Mouse (Mus musculus): ENCODE results near the gene Hs3st2. TPM values are rescaled to one million over a fixed set of nuclear protein-coding genes. Genes with fewer than 3 reads are reported as not detected.

Gene Hs3st2
- polyA plus RNA-seq, 1 experiment: not detected

DNA sequence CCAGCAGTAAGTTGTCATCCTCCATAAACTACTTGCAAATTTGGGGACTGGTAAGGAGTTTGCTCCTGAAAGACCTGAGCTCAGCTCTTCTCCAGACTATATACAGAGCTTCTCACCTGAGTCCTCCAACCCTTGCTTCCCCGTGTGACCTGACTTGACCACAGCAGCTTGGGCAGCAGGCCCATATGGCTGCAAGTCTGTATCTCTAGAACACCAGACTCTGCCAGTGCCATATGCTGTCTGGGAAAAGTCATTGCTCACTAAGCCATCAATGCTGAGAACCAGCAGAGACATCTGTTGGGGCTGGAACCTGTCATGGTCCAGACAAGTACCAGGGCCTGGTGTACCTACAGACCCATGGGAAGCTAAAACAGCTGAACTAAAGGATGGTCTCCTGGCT, 73.5 kb downstream of the Hs3st2 start:
- Histone ChIP-seq H3K27ac (ENCODE audit: control insufficient read depth, insufficient read depth, low read depth, low read length, poor library complexity) (no peak overlapping the region), H3K4me1 (ENCODE audit: control insufficient read depth, insufficient read depth, low read length) (no peaks in the 10 kb centered on the region), H3K4me3 (replicated peaks; ENCODE audit: control insufficient read depth, low read depth, low read length) (no peak overlapping the region)
- TF ChIP-seq POLR2A (IDR thresholded peaks at IDR 0.05; ENCODE audit: borderline replicate concordance, control insufficient read depth, low read depth, low read length) (no peak), CTCF (IDR thresholded peaks at IDR 0.05; ENCODE audit: control insufficient read depth, insufficient read depth, low read length) (no peak)
- 68% methylated on average over 1 of the region's 1 CpGs for WGBS

DNA sequence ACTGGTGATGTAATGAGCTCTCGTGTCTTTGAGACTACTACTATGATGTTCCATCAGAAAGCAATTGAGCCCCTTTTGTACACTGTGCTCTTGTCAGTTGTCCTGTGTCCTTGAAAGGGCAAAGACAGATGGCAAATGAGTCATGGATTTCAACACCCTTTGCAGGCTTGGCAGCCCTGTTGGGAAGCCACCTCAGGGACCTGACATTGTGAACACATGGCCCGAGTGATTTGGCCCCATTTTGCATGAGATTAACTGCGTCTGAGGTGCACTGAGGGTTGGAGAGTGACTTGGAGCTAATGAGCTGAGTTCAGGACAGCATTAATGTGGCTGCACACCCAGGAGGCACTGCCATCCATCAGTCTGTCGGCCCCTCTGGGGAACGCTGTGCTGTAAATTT, 74.7 kb downstream of the Hs3st2 start:
- WGBS: 75% methylated on average over 5 of the region's 5 CpGs
- Histone ChIP-seq H3K27ac (ENCODE audit: control insufficient read depth, insufficient read depth, low read depth, low read length, poor library complexity) (no peak overlapping the region), H3K4me3 (replicated peaks; ENCODE audit: control insufficient read depth, low read depth, low read length) (no peak overlapping the region), H3K4me1 (ENCODE audit: control insufficient read depth, insufficient read depth, low read length) (no peaks in the 10 kb centered on the region)
- TF ChIP-seq POLR2A (IDR thresholded peaks at IDR 0.05; ENCODE audit: borderline replicate concordance, control insufficient read depth, low read depth, low read length) (no peak), CTCF (IDR thresholded peaks at IDR 0.05; ENCODE audit: control insufficient read depth, insufficient read depth, low read length) (no peak)

DNA sequence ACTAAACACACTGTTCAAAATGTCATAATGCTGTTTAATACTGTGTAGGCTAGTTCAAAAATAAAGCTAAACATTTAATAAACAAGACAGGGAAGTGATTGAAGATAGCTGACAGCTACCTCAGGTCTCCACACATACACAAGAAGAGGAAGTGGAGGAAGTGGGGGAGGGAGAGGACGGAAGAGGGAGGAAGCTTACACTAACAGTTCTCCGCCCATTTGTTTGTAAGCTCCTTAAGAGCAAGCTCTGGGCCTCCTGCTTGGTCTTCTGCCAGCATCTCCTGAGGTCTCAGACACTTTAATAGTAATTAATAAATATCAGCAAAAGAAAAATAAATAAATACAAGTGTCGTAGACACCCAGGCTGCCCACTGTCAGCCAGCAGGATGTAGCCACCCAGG, 77.8 kb downstream of the Hs3st2 start:
- 15% methylated on average over 3 of the region's 3 CpGs for WGBS

DNA sequence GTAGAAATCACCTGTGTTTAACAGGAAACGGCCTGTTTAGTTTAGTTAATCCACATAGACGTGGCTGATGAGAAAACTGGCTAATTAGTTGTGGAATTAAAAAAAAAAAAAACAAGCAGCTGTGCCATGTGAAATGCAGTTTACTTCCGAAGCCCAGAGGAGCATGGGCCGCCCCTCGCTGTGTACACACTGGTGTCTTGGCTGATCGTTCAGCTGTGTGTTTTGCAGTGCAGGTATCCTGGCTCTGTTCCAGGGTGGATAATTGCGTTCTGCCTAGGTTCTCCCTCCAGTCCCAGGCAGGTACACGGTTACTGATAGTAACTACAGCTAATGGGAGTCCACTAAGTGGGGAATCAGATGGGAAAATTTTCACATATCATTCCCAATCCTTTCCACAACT, 86.6 kb downstream of the Hs3st2 start:
- TF ChIP-seq CTCF (IDR thresholded peaks at IDR 0.05; ENCODE audit: control insufficient read depth, insufficient read depth, low read length): no peak
- TF ChIP-seq POLR2A (IDR thresholded peaks at IDR 0.05; ENCODE audit: borderline replicate concordance, control insufficient read depth, low read depth, low read length): no peak
- 65% methylated on average over 8 of the region's 8 CpGs for WGBS
- H3K4me3 ChIP-seq (replicated peaks; ENCODE audit: control insufficient read depth, low read depth, low read length): no peak overlapping the region
- peaks cover 1% of the 10 kb centered on the region; the same call in 1 of the 2 replicates for H3K4me1 ChIP-seq (ENCODE audit: control insufficient read depth, insufficient read depth, low read length)
- no peak overlapping the region for H3K27ac ChIP-seq (ENCODE audit: control insufficient read depth, insufficient read depth, low read depth, low read length, poor library complexity)

More for the DNA sequence above, 77.8 kb downstream of the Hs3st2 start:
- Histone ChIP-seq H3K4me1 (ENCODE audit: control insufficient read depth, insufficient read depth, low read length) (no peaks in the 10 kb centered on the region), H3K4me3 (replicated peaks; ENCODE audit: control insufficient read depth, low read depth, low read length) (no peak overlapping the region), H3K27ac (ENCODE audit: control insufficient read depth, insufficient read depth, low read depth, low read length, poor library complexity) (no peak overlapping the region)
- TF ChIP-seq POLR2A (IDR thresholded peaks at IDR 0.05; ENCODE audit: borderline replicate concordance, control insufficient read depth, low read depth, low read length): no peak
- no peak for TF ChIP-seq CTCF (IDR thresholded peaks at IDR 0.05; ENCODE audit: control insufficient read depth, insufficient read depth, low read length)

DNA sequence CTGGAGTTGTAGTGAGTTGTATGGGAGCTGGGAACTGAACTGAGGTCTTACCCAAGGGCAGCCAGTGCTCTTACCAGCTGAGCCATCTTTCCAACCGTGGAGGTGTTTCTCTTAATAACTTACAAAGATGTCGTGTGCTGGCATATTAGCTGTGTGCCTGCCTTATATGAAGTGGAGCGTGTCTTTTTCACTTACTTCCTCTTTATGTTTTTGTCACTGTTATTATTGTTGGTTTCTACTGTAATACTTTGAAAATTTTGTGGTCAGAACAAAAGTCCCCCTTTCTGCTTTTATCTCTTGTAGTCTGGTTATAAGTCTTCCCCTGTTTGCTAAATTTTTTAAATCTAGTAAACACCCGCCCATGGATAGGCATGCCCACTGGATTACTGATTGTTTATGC, 88.4 kb downstream of the Hs3st2 start:
- H3K27ac ChIP-seq (ENCODE audit: control insufficient read depth, insufficient read depth, low read depth, low read length, poor library complexity): peak overlapping the region; percentile 48; the same call in 1 of the 2 replicates
- no peak for TF ChIP-seq POLR2A (IDR thresholded peaks at IDR 0.05; ENCODE audit: borderline replicate concordance, control insufficient read depth, low read depth, low read length)
- TF ChIP-seq CTCF (IDR thresholded peaks at IDR 0.05; ENCODE audit: control insufficient read depth, insufficient read depth, low read length): no peak

DNA sequence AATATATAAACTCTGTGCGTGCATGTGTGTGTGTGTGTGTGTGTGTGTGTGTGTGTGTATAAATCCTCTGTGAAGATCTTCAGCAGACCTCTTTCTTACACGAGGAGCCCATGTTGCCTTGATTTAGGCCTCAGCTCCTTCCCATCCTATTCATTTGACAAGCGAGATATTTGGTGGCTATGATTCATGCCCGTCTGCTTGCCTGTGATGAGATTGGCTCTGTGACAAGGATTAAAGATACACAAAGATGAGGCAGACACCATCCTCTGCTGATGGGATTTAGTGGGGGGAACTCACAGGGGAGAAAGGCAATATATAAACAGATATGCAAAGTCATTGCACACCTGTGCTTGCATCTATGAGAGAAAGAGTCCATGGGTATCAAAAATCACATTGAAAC, 92.9 kb downstream of the Hs3st2 start:
- peaks cover 1% of the 10 kb centered on the region; the same call in 1 of the 2 replicates for H3K4me1 ChIP-seq (ENCODE audit: control insufficient read depth, insufficient read depth, low read length)
- no peak overlapping the region for H3K27ac ChIP-seq (ENCODE audit: control insufficient read depth, insufficient read depth, low read depth, low read length, poor library complexity)
- TF ChIP-seq POLR2A (IDR thresholded peaks at IDR 0.05; ENCODE audit: borderline replicate concordance, control insufficient read depth, low read depth, low read length) (no peak), CTCF (IDR thresholded peaks at IDR 0.05; ENCODE audit: control insufficient read depth, insufficient read depth, low read length) (no peak)
- WGBS: 68% methylated on average over 4 of the region's 4 CpGs
- H3K4me3 ChIP-seq (replicated peaks; ENCODE audit: control insufficient read depth, low read depth, low read length): no peak overlapping the region

More for the DNA sequence above, 88.4 kb downstream of the Hs3st2 start:
- peaks cover 1% of the 10 kb centered on the region; the same call in 1 of the 2 replicates for H3K4me1 ChIP-seq (ENCODE audit: control insufficient read depth, insufficient read depth, low read length)
- H3K4me3 ChIP-seq (replicated peaks; ENCODE audit: control insufficient read depth, low read depth, low read length): no peak overlapping the region
- WGBS: 58% methylated on average over 4 of the region's 4 CpGs

DNA sequence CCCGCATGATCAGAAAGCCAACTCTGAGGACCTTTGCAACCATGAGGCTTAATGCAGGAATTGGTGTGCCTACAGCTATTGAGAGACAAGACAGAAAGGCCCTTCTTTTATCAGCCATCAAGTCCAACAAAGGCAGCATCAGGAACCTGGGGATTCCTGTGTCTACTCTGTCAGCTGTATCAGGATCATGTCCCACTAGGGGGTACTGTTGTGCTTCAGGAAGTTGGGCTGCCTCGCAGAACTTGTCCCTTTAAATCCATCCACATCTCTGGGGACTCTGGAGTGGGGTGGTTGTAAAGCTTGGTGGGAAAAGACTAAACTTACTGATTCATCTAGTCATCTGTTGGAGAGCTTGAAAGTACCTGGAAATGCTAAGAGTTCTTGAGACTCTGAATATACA, 93.6 kb downstream of the Hs3st2 start:
- TF ChIP-seq POLR2A (IDR thresholded peaks at IDR 0.05; ENCODE audit: borderline replicate concordance, control insufficient read depth, low read depth, low read length) (no peak), CTCF (IDR thresholded peaks at IDR 0.05; ENCODE audit: control insufficient read depth, insufficient read depth, low read length) (0 out of 2 replicates have a peak, but pooled peaks have one; percentile 5)

DNA sequence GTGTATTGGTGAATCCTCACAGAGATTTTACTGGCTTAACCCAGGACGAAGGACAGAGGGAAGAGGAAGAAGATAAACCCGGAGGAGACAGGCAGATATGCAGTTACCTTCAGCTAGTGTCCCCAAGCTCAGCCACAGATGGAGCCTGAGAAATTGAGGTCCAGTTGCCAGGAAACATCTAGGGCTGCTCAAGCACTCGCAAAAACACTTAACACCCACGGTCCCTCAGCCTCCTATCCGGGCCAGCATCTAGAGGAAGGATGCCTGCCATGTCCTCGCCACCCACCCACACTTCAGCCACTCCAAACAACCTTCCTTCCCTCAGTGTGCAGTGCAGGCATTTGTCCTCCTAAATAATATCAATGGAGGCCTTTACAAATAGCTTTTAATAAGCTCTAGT, 95.6 kb downstream of the Hs3st2 start:
- no peak for TF ChIP-seq POLR2A (IDR thresholded peaks at IDR 0.05; ENCODE audit: borderline replicate concordance, control insufficient read depth, low read depth, low read length)
- no peak for TF ChIP-seq CTCF (IDR thresholded peaks at IDR 0.05; ENCODE audit: control insufficient read depth, insufficient read depth, low read length)
- H3K4me3 ChIP-seq (replicated peaks; ENCODE audit: control insufficient read depth, low read depth, low read length): no peak overlapping the region
- WGBS: 59% methylated on average over 6 of the region's 6 CpGs
- H3K4me1 ChIP-seq (ENCODE audit: control insufficient read depth, insufficient read depth, low read length): no peaks in the 10 kb centered on the region
- H3K27ac ChIP-seq (ENCODE audit: control insufficient read depth, insufficient read depth, low read depth, low read length, poor library complexity): no peak overlapping the region

More for the DNA sequence above, 93.6 kb downstream of the Hs3st2 start:
- Histone ChIP-seq H3K4me1 (ENCODE audit: control insufficient read depth, insufficient read depth, low read length) (peaks cover 1% of the 10 kb centered on the region; the same call in 1 of the 2 replicates), H3K4me3 (replicated peaks; ENCODE audit: control insufficient read depth, low read depth, low read length) (no peak overlapping the region), H3K27ac (ENCODE audit: control insufficient read depth, insufficient read depth, low read depth, low read length, poor library complexity) (no peak overlapping the region)
- 52% methylated on average over 2 of the region's 2 CpGs for WGBS

DNA sequence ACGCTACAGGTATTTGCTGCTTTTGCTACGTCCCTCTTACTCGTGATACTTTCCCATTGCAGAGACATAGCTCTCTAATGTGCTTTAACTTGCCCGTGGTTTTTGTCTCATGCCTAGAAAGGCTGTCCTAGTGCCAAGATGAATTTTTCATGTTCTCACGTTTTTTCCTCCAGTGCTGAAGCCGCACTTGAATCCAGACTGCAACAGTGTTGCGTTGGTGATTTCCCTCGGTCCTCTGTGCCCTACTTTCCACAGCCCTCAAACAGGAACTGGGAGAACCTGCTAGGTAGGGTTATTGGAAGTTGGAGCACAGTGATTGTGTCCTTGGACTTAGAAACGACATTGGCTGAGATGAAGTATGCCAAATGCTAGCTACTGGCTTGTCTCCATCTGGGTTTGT, 97.7 kb downstream of the Hs3st2 start:
- Histone ChIP-seq H3K4me1 (ENCODE audit: control insufficient read depth, insufficient read depth, low read length) (no peaks in the 10 kb centered on the region), H3K27ac (ENCODE audit: control insufficient read depth, insufficient read depth, low read depth, low read length, poor library complexity) (no peak overlapping the region), H3K4me3 (replicated peaks; ENCODE audit: control insufficient read depth, low read depth, low read length) (no peak overlapping the region)
- 70% methylated on average over 9 of the region's 9 CpGs for WGBS
- TF ChIP-seq CTCF (IDR thresholded peaks at IDR 0.05; ENCODE audit: control insufficient read depth, insufficient read depth, low read length) (no peak), POLR2A (IDR thresholded peaks at IDR 0.05; ENCODE audit: borderline replicate concordance, control insufficient read depth, low read depth, low read length) (no peak)

Measured in bone marrow, adult 2 months (tissue).